Mouse (Mus musculus): ENCODE measurements around the gene Suclg1.

Gene Suclg1

GRCm38 (mm10) chr6:73248237-73249048, at the start of gene Suclg1:
Gene Suclg1, plus strand, starts transcription at chr6:73248382.
- DNase-seq: peak; percentile 99

GRCm38 (mm10) chr6:73203724-73204123, 44.5 kb upstream of the Suclg1 start:
- peak; percentile 31 for DNase-seq

GRCm38 (mm10) chr6:73204937-73205336, 43.2 kb upstream of the Suclg1 start:
- peak; percentile 36 for DNase-seq

- peak; percentile 68 for DNase-seq
These were observed 38.6 kb upstream of the Suclg1 start for GRCm38 (mm10) chr6:73209598-73209997.

- peak; percentile 80 for DNase-seq
These were observed 37.7 kb upstream of the Suclg1 start for GRCm38 (mm10) chr6:73210445-73210972.

- peak; percentile 42 for DNase-seq
These were observed 37.1 kb upstream of the Suclg1 start for GRCm38 (mm10) chr6:73211036-73211435.

GRCm38 (mm10) chr6:73211602-73212001, 36.6 kb upstream of the Suclg1 start:
- DNase-seq: peak; percentile 24

GRCm38 (mm10) chr6:73221189-73221957, 26.8 kb upstream of the Suclg1 start, which contains the start of gene Dnah6:
Gene Dnah6, minus strand, starts transcription at chr6:73221651.
- DNase-seq: peak; percentile 99

- peak; percentile 86 for DNase-seq
These were observed 26.0 kb upstream of the Suclg1 start for GRCm38 (mm10) chr6:73221958-73222735.

- peak; percentile 99 for DNase-seq
These were observed 25.2 kb upstream of the Suclg1 start for GRCm38 (mm10) chr6:73222841-73223526.

- no peak for DNase-seq
These were observed 20.6 kb upstream of the Suclg1 start for GRCm38 (mm10) chr6:73227376-73228158.

- peak; percentile 96 for DNase-seq
These were observed 19.8 kb upstream of the Suclg1 start for GRCm38 (mm10) chr6:73228408-73228807.

- peak; percentile 88 for DNase-seq
These were observed 19.3 kb upstream of the Suclg1 start for GRCm38 (mm10) chr6:73228881-73229280.

GRCm38 (mm10) chr6:73232152-73232584, 16.0 kb upstream of the Suclg1 start:
- DNase-seq: peak; percentile 62

- DNase-seq: peak; percentile 44
These were observed 14.9 kb upstream of the Suclg1 start for GRCm38 (mm10) chr6:73233202-73233726.

- no peak for DNase-seq
These were observed 13.8 kb upstream of the Suclg1 start for GRCm38 (mm10) chr6:73234302-73234900.

- DNase-seq: peak; percentile 61
These were observed 12.5 kb upstream of the Suclg1 start for GRCm38 (mm10) chr6:73235650-73236049.

GRCm38 (mm10) chr6:73246821-73247220, 1.4 kb upstream of the Suclg1 start:
- peak; percentile 86 for DNase-seq

GRCm38 (mm10) chr6:73247452-73247851, 730 bp upstream of the Suclg1 start:
- peak; percentile 54 for DNase-seq

GRCm38 (mm10) chr6:73249049-73249422, 854 bp downstream of the Suclg1 start:
- peak; percentile 93 for DNase-seq

GRCm38 (mm10) chr6:73249851-73250250, 1.7 kb downstream of the Suclg1 start:
- peak; percentile 45 for DNase-seq
